Mouse (Mus musculus) right cerebral cortex, postnatal 14 days (tissue): ENCODE measurements around the gene Trim3.

Source experiments
- DNase-seq: peaks from one replicate; pipeline ENCODE4 v3.0.0; 2022

Gene Trim3

DNA sequence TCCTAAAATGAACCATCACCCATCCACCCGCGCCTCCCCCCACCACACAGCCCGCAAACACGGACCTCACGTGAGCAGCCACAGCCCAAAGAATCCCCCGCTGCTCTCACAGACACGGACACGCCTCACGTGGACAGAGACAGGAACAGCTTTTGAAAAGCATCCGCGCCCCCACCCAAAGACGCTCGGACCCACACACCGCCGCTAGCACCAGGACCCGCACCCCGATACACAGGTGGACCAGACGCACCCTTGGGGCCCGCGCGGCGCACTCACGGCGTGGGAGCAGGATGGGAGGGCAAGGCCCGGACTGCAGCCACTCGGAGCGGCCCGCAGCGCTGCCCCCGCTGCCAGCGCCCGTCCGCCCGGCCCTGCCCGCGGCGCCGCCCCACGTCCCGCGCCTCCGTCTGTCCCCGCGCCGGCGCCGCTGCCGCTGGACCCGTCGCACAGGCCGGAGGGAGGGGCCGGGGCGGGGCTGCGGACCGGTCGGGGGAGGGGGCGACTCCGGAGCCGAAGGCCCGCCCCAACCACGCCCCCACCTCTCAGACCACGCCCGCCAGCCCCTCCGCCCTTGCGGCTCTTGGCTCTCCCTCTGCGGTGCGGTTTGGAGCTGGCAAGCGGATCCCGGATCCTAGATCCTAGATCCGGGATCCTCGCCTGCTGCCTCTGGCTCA is at the start of gene Trim3:
Gene Trim3 (minus strand): TSS at position 445 of the 674 bp plus-strand sequence.
- DNase-seq: peak; percentile 92

DNA sequence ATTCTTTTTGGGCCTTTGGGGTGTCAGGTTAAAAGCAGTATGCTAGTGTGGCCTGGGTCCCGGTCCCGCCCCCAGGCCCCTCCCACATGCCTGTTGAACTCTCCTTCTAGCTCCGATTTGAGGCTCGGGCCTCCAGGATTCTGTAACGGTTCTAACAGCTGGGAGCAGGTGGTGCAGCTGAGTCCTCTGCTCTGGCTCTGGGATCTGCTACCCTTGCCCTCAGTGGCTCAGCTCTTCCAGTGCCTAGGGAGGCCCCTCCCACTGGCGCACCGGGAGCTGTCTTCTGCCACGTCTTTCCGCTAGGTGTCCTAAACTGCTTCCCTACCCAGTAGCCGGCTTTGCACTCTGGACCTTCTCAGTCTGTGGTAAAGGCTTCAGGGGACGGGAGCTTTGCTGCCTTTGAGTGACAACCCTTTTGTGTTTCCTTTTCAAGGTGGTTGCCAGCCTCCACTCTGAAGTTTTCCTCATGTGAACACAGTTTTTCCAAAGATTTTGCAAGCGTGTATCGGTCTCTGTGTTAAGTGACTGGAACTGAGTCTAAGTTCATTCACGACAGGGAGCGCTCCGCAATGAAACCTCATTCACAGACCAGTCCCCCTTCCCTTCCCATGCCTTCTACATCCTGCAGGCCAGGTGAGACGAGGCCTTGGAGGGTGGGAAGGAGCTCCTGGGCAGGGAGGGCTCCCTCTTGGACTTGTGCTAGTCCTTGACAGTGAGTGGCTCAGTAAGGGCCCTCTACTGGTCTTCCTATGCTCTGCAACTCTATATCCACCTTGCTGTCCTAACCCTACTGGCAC is 17.5 kb upstream of the Trim3 start, which contains the start of gene Dnhd1:
Gene Dnhd1 (plus strand): TSS at position 189 of the 797 bp plus-strand sequence.
- DNase-seq: no peak

DNA sequence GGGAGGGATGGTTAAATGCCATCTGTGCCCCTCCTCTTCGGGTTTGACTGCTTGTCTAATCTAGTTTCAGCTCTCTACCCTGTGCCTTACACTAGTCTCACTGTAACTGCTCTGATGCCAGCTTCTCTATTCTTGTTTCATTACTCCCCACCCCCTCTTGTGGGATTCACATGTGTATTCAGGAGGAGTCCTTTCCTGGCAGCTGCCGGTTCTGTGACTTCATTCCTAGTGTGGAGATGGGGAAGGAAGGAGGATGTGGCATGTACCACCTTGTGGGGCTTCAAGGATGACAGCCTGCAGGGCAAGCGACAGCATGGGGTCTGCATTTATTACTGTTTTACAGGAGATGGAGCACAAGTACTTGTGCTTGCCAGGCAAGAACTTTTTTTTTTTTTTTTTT is 8.6 kb upstream of the Trim3 start:
- no peak for DNase-seq

DNA sequence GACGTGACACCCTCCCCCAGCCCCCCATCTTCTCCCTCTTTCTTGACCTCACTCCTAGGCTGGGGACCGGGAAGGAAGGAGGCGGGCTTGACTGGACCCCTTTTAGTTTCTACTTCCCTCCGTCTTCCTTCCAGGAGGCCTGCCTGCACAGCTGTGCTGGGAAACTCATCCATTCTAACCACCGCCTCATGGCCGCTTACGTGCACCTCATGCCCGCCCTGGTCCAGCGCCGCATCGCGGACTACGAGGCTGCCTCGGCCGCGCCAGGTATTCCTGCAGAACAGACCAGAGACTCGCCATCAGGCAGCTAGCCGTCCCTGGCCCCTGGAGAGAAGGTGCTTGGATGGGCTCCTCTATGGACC is 7.5 kb upstream of the Trim3 start:
- DNase-seq: no peak

DNA sequence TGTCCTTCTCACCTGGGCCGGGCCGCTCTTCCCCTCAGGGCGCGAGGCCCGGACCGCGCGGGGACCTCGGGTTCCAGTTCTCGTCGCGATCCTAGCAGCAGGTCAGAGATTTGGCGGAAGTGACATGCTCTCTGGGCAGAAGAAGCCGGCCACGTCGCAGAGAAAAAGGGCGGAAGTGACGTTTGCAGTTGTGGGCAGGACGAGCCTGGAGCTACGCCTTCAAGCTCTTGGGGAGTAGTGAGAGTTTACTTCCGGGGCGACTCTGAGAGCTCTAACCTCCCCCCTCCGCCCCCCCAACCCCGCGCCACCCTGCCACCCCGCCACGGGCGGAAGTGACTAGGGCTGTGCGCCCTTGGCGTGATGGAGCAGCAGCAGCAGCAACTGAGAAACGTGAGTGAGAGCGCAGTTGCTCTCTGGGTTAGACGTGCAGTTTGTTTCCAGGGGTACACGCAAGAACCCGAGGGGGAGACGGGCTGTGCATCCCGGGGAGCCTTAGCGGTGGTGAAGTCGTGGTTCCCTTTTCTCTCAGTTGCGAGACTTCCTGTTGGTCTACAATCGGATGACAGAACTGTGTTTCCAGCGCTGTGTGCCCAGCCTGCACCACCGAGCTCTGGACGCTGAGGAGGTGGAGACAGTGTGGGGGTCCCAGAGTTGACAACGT is 7.0 kb upstream of the Trim3 start, which contains the start of the genes Arfip2 and Gm45799:
Gene Arfip2 (minus strand): TSS at position 184 of the 661 bp plus-strand sequence.
Gene Gm45799 (plus strand): TSS at position 320 of the 661 bp plus-strand sequence.
- DNase-seq: peak; percentile 93

DNA sequence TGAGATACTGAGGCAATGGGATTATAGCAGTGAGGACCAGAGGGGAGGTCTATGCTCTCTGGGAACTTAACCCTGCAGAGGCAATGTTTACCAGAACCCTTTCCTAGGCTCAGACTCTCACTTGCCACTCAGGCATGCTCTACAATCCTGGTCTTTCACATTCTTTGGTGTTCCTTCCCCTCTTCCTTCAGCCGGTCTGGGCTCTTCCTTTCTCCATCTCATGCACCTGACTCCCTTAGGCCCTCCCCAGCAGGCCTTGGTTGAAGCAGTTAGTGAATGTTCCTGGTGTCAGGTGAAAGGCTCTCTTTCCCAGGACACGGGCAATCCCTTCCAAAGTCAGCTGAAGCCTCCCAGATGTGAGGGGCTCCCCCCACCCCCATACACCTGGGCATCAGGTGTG is 6.4 kb upstream of the Trim3 start, which contains the start of gene Timm10b:
Gene Timm10b (plus strand): TSS at position 301 of the 400 bp plus-strand sequence.
- no peak for DNase-seq

DNA sequence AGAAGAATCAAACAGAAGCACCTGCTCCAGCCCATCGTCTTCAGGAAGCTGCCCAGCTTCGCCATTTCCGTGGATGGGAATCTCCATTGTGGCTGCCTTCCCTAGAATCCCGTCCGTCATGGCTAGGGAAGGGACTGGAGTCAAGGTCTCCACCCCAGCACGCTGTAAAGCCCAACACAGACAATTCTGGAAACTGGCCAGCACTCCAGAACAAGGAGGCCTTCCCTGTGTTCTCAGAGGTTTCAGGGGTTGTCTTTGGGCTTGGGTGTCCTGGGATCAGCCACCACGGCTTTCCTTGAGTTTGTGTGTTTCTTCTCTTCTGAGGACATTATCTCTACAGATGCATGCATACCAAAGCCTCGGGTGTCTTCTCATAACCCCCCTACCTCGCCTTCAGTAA is 5.9 kb upstream of the Trim3 start:
- no peak for DNase-seq

DNA sequence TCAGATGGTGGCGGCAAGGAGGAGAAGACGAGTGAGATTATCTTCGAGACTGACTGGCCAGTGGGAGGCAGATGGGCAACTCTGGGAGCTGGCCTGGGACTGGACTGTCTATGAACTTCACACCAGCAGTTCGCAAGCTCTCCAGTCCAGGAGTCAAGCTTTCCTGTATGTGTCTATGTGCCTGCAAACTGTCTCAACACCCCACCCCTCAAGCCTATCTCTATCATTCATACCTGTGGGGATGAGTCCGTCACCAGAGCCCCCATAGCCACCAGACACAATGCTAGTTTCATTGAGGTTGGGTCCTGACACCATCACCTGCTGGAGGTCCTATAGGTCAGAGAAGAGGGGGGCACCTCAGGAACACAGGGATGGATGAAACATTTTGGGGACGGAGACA is 5.4 kb upstream of the Trim3 start:
- DNase-seq: no peak

DNA sequence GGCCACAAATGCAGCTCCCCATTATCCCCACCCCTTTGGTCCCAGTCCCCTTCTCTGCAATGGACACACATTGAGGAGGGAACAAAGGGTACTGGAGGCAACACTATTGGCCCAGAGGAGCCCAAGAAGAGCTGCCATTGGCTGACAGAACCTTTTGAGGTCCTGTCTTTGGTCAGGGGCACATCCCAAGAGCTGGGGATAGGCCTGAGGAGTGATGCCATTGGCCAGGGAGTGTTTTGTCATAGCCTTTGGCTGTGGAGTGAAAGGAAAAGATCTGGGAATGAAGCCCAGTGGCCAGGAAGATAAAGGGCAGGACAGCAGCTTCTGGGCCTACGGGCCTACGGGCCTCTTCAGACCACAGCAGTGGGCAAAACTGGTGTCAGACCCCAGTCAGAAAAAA is 2.4 kb upstream of the Trim3 start:
- no peak for DNase-seq

DNA sequence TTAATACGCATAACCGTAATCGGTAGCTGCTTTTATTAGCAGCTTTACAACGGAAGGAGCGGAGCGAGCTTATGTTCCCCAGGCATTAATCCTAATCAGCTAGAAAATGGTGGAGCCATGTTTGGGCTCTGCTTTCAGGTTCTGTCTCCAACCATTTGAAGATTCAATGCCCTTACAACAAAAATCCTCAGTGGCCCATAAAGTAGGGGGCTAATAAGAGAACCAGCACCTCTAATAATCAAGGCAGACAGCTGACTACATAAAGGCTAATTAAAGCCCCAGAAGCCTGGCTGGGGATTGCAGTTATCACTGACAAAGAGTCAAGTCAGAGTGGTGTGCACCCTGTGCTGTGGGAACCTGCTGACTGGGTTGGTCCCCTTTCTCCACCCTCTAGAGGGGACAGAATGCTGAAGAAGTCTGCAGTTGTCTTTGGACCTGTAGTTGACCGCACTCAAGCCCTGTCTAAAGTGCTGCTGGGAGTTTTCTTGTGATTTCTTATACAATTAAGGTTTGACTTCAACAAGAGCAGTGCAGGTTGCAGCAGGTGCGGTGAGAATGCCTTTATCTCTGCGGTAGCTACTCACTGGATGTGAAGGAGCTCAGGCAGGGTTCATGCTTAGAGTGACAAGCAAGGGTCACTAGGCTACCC is 1.0 kb upstream of the Trim3 start:
- DNase-seq: no peak

DNA sequence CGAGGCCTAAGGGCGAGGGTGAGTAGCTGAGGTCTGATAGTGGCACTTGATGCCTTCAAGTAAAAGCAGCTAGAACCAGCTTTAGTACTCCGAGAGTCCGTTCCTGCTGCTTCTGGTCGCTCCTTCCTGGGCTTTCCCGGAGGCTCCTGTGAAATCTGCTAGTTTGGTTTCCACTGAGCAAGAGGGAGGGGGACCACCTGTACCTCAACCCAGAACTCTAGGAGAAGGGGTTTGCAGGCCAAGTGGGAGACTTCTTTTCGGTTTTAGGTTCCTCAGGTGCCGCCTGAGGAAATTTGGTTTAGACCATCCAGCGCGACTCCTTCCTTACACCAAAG is 397 bp upstream of the Trim3 start:
- no peak for DNase-seq

DNA sequence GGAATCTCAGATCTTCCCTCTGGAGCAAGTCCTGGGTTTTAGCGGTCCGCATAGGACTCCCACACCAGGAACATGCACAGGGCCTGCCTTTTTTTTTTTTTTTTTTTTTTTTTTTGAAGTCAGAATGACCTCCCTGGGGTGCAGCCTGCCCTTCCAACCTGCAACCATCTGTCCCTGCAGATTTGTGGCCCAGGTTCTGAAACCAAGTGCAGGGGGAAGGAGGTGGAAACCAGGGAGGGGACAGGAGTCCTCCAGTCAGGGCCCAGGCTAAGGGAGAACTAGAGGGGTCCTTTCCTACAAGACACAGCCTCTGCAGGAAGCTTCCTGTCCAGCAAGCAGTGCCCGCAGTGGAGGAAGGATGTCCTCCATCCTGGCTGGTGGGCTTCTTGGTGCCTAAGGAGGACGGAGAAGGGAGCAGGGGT is 809 bp downstream of the Trim3 start:
- no peak for DNase-seq

DNA sequence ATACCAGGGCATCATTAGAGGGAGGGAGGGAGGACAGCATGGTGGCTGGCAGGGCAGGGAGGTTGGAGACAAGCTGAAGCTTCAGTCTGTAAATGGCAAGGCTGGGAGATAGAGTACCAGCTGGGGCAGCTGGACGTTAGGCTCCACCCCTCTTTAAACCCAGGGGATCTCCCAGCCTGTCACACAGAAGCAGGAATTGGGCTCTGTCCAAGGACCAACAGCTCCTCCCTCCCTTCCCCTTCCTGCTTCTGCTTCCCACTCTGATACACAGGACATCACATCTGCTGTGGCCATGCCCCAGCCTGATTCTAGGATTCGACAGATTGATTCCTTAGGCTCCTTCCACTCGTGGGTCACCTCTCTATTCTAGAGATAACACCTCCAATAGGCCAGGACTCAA is 4.7 kb downstream of the Trim3 start:
- no peak for DNase-seq

DNA sequence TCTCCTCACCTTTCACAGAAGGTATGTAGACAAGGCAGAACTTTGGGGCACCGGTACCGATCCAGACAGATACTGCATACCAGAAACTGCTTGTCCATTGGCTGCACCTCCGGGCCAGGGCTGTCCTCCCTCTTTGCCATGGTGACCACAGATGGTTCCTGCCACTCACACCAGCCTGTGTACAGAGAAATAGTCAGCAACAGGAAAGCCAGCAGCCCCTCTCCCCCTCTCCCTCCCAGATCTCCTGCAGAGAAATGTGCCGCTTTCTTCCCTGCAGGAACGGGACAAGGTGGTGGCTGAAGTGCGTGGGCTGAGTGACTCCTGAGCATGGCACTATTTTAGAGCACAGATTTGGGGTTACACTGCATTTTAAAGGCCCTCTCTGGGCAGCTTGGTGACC is 8.0 kb downstream of the Trim3 start:
- DNase-seq: no peak

DNA sequence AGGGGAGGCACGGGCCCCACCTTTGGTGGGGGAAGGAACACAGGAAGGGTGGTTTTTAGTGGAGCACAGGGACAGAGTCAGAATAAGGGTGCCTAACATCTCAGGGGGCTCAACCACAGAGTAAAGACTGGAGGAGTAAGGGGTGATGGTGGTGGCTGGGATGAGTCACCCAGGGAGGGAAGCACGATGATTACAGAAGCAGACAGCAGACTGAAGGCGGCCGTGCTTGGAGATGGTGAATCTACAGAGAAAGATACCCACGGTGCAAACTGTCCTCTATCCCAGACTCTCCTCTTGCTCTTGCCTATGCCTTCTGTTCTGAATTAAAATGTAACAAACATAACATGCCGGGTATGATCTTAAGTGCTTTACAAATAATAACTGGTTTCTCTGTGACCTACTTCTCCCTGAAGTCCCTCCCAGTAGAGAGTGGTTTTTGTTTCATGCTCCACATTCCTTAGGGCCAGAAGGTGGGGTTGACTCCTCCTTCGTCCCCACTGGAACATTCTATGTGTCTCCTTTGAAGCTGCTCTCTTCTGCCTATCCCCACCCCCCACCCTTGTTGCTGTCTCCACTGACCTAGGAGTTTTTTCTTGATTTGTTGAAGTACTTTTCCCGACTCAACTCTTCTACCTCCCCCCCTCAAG is 11.6 kb downstream of the Trim3 start:
- DNase-seq: no peak

DNA sequence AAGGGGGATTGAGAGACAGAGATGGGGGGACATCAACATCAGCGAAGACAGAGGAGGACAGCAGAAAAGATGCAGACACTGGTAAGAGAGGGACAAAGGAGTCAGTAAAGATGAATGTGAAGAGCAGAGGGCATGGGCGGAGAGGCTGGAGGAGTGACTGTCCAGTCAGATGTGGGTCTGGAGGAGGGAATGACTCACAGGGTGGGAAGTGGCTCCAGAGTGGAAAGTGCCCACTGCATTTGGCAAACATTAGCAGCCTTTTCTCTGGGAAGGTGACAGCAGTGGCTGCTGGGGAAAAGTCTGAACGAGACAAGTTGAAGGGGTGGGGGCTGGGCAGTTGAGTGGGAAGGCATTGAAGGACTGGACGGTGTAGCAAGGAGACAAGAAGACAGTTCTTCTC is 12.3 kb downstream of the Trim3 start:
- no peak for DNase-seq

DNA sequence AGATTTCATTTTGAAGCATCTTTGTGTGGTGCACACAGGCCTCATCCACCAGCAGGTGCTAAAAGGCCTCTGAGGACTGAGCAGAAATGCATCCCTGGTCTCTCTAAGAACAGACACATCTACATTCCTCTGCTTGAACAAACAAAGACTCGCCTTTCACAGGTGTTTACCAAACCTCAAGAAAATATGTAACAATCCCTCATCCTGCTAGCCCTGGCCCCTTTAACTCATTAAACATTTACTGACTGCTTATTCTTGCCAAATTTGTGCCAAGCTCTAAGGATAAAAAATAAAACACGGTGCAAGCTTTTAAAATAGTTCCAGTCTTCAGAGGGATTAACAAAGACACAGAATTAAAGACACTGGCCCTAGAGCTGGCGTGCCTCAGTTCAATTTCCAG is 13.7 kb downstream of the Trim3 start:
- no peak for DNase-seq

DNA sequence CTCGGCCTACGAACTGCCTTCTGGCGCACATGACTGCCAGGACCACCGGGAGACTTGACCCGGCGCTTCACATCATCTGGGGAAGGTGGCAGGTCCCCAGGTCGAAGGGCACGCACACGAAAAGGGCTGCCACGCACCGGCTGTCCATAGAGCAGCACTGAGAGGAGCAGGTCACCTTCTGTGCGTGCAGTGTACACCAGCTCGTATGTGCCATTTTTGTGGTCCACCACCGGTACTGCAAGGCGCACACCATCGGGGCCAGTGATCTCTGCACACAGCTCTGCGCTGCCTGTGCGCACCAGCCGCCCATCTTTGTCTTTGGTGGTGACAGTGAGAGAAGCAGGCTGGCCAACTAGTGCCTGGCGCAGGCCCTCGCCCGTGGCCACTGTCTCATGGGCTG is 15.6 kb downstream of the Trim3 start:
- no peak for DNase-seq

DNA sequence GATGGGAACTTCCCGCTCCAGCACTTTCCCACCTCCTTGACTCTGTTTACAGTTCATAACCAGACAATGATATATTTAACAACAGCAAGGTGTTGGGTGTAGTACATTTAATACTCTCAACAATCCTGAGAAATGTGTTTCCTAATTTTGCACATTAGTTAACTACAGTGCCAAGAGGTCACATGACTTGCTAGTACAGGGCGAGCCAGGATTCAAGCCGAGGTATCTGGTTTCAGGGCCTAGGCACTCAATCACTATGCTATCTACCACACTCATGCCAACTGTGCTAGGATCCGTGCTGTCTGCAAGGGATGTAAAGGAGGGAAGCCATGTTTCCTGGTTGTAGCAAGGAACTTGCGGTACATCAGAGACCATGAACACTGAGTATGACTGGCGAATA is 16.8 kb downstream of the Trim3 start:
- DNase-seq: no peak

DNA sequence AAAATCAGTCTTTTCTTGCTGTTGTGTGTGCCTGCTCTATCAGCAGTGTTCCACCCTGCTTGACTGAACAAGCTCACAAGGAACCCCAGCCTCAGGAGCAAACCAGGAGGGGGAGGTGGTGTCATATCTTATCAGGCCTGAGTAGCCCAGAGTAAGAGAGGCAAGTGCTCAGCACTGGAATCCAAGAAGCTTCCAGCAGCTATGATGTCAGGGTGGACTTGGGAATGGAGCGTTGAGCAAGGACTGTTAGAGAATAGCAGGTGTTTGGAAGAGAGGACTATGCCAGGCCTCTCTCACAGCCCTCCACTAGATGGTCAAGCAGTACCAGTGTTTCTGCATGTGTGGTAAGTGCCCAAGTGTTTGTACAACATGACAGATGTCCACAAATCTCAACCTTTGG is 17.7 kb downstream of the Trim3 start:
- DNase-seq: no peak

DNA sequence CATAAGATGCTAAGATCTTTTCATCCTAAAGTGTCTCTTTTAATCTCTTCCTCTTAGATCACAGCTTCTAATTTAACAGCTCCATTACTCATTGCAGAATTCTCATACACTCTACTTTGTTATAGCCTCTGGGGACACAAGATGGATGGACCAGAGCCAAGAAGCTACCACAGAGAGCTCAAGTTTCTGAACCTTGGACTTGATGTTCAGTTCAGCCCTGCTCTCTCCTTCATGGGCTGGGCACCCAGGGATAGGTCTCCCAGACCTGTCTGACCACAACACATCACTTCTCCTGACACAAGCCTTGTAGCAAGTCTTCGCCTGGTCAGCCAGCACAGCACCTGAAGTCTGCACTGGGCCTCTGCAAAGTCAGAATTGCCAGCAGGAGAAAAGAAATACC is 19.0 kb downstream of the Trim3 start:
- DNase-seq: no peak

DNA sequence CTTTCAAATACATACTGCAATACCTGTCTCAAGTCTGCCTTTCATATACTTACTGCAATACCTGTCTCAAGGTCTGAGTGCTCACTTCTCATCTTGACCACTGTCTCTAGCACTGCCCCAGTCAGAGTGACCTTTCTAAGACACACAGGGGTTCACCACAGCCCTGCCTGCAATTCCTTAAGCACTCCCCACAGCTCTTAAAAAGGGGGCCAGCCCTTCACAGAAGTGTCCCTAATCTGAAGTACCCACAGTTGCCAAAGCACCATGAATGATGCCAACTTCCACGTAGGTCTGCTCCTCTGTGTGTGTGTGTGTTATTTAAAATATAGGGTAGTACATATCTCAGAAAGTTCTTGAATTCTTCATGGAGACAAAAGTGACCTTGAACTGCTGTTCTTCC is 21.6 kb downstream of the Trim3 start:
- no peak for DNase-seq

DNA sequence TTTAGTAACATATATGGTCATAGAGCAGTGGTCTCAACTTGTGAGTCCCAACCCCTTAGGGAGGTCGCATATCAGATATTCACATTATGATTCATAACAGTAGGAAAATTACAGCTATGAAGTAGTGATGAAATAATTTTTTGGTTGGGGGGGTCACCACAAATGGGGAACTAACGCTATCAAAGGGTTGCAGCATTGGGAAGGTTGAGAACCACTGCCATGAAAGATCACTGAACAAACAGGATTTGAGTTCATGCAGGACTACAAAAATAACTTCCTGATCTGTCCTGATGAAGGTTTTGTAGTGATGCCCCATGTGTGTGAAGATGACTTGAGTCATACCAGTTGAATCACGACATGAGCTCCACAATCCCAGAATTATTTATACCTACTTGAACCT is 24.9 kb downstream of the Trim3 start:
- DNase-seq: no peak
